Mouse (Mus musculus) heart, embryonic 10.5 days (tissue): ENCODE results near the gene Dact3. TPM values are rescaled to one million over a fixed set of nuclear protein-coding genes. Genes with fewer than 3 reads are reported as not detected.
A peak's percentile ranks its signal among the peaks of the same experiment; 100 is the strongest.

Experiments
- DNase-seq: peaks from one replicate; pipeline ENCODE4 v3.0.0-alpha.2; 2017; ENCODE audit warnings: low spot score
- H3K27ac ChIP-seq: fragments of 300-500 bp; sonication (generic); 2 replicates; pipeline ENCODE4 v1.5.1; 2016; ENCODE audit warnings: mild to moderate bottlenecking
- H3K27me3 ChIP-seq: fragments of 300-500 bp; sonication (generic); 2 replicates; pipeline ENCODE4 v1.6.1; 2016; ENCODE audit warnings: mild to moderate bottlenecking; ENCODE audit not compliant: poor library complexity, insufficient read depth, severe bottlenecking
- H3K36me3 ChIP-seq: fragments of 300-500 bp; sonication (generic); 2 replicates; pipeline ENCODE4 v1.6.1; 2016; ENCODE audit warnings: mild to moderate bottlenecking, moderate library complexity
- H3K4me1 ChIP-seq: fragments of 300-500 bp; sonication (generic); 2 replicates; pipeline ENCODE4 v1.6.1; 2016; ENCODE audit warnings: mild to moderate bottlenecking
- H3K4me3 ChIP-seq: fragments of 300-500 bp; sonication (generic); 2 replicates; pipeline ENCODE4 v1.5.1; 2016; ENCODE audit warnings: mild to moderate bottlenecking, moderate library complexity
- H3K9me3 ChIP-seq: fragments of 300-500 bp; sonication (generic); 2 replicates; pipeline ENCODE4 v1.6.1; 2016; ENCODE audit warnings: mild to moderate bottlenecking, moderate library complexity
- WGBS: fragments of 180-500 bp; shearing (Covaris S2); methylation state at CpG from one replicate; pipeline ENCODE4 v1.1.7; 2016; 5-methylcytosine and 5-hydroxymethylcytosine counted together
- polyA plus RNA-seq: library from polyadenylated mRNA; unstranded; fragments of >200 nt; fragmentation: Nextera tagmentation; extraction: Ambion mirVana; gene quantifications from 2 replicates; pipeline ENCODE4 v1.2.1, GENCODE M21; 2016

The Dact3 gene
- polyA plus RNA-seq, 1 experiment from 2014 or later: 7.2 TPM

DNA sequence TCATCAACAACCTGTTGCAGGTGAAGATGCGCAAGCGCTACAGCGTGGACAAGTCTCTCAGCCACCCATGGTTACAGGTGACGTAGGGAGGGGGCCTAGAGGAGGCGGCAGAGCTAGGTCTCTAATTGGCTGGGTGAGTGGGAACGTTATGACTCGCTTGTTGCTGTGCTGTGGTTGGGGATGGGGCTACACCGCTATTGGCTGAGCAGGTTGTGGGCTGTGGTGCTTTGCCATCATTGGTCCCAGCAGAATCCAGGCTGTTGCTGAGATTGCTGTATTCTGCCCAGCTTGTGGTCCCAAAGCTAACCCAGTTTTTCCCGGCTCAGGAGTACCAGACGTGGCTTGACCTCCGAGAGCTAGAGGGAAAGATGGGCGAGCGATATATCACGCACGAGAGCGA is 5.6 kb upstream of the Dact3 start:
- H3K27me3 ChIP-seq: no peaks in the 10 kb centered on the region
- no peaks in the 10 kb centered on the region for H3K9me3 ChIP-seq
- 38% methylated on average over 16 of the region's 16 CpGs for WGBS
- H3K36me3 ChIP-seq: peaks cover 58% of the 10 kb centered on the region
- DNase-seq: no peak
- peaks cover 6% of the 10 kb centered on the region; the same call in 1 of the 2 replicates for H3K4me1 ChIP-seq
- no peak overlapping the region for H3K27ac ChIP-seq
- H3K4me3 ChIP-seq: 0 out of 2 replicates have a peak overlapping the region, but pooled peaks have one; percentile 24

DNA sequence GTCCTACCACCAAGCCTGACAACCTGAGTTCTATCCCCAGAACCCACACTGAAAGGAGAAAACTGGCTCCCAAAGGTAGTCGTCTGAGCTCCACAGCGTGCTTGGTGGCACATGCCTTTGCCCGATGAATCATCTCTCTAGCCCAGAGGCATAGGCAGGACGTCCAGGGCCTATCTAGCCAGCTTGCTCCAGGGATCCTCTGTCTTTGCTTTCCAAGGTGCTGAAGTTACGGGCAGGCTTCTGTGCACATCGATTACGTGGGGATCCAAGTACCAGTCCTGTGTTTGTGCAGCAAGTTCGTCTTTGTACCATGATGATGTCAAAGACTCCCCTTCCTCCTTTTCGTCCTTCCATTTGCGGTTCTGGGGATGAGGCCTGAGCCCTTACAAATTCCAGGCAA is 3.5 kb upstream of the Dact3 start:
- H3K27me3 ChIP-seq: no peaks in the 10 kb centered on the region
- WGBS: 79% methylated on average over 10 of the region's 10 CpGs
- H3K4me3 ChIP-seq: no peak overlapping the region
- peaks cover 37% of the 10 kb centered on the region for H3K36me3 ChIP-seq
- H3K9me3 ChIP-seq: no peaks in the 10 kb centered on the region
- H3K27ac ChIP-seq: no peak overlapping the region
- H3K4me1 ChIP-seq: peaks cover 9% of the 10 kb centered on the region
- no peak for DNase-seq

GRCm38 (mm10) chr7:16872478-16872877 is 2.6 kb upstream of the Dact3 start:
- DNase-seq: no peak
- Histone ChIP-seq H3K27me3 (no peaks in the 10 kb centered on the region), H3K9me3 (no peaks in the 10 kb centered on the region), H3K4me1 (peaks cover 17% of the 10 kb centered on the region), H3K4me3 (no peak overlapping the region), H3K27ac (no peak overlapping the region), H3K36me3 (peaks cover 30% of the 10 kb centered on the region)
- 87% methylated on average over 9 of the region's 9 CpGs for WGBS

DNA sequence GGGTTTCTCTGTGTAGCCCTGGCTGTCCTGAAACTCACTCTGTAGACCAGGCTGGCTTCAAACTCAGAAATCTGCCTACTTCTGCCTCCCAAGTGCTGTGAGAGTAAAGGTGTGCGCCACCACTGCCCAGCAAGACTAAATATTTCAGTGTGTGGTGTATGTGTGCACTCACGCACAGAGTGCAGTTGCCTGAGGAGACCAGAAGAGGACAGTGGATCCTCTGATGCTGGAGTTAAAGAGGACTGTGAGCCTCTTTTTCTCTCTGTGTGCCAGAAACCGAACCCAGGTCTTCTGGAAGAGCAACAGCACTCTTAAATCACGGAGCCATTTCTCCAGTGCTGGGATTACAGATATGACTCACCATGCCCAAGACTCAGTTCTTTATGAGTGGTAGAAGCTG is 1.7 kb upstream of the Dact3 start:
- DNase-seq: no peak
- H3K27me3 ChIP-seq: no peaks in the 10 kb centered on the region
- peaks cover 32% of the 10 kb centered on the region for H3K36me3 ChIP-seq
- H3K4me3 ChIP-seq: no peak overlapping the region
- H3K9me3 ChIP-seq: no peaks in the 10 kb centered on the region
- 86% methylated on average over 4 of the region's 4 CpGs for WGBS
- no peak overlapping the region for H3K27ac ChIP-seq
- peaks cover 17% of the 10 kb centered on the region for H3K4me1 ChIP-seq

DNA sequence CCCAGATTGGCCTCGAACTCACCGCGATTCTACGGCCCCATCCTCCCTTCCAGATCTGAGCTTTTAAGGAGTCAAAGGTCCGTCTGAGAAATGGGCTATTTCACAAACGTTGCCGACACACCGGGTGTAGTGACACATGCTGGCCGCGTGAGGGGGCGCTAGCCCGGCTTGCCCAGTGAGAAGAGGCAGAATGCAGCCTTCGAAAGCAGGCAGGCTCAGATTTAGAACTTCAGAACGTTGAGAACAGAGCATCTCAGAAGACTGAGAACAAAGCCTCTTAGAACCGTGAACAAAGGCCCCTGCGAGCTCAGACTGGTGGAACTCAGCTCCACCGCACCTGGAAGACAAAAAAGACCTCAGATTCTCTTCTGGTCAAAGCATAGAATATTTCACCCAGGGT is 927 bp upstream of the Dact3 start:
- 5% methylated on average over 17 of the region's 17 CpGs for WGBS
- Histone ChIP-seq H3K9me3 (no peaks in the 10 kb centered on the region), H3K4me3 (peak overlapping the region; percentile 84)

GRCm38 (mm10) chr7:16874756-16875309 is 284 bp upstream of the Dact3 start:
- Histone ChIP-seq H3K4me3 (peak overlapping the region; percentile 84), H3K36me3 (peaks cover 40% of the 10 kb centered on the region), H3K27ac (peak overlapping the region; percentile 96), H3K4me1 (peaks cover 15% of the 10 kb centered on the region), H3K27me3 (no peaks in the 10 kb centered on the region), H3K9me3 (no peaks in the 10 kb centered on the region)
- under 1% methylated on average over 33 of the region's 33 CpGs for WGBS
- DNase-seq: peak; percentile 100

More for the DNA sequence above, 927 bp upstream of the Dact3 start:
- Histone ChIP-seq H3K36me3 (peaks cover 37% of the 10 kb centered on the region), H3K27ac (peak overlapping the region; percentile 82), H3K27me3 (no peaks in the 10 kb centered on the region), H3K4me1 (peaks cover 16% of the 10 kb centered on the region)
- DNase-seq: peak; percentile 89

DNA sequence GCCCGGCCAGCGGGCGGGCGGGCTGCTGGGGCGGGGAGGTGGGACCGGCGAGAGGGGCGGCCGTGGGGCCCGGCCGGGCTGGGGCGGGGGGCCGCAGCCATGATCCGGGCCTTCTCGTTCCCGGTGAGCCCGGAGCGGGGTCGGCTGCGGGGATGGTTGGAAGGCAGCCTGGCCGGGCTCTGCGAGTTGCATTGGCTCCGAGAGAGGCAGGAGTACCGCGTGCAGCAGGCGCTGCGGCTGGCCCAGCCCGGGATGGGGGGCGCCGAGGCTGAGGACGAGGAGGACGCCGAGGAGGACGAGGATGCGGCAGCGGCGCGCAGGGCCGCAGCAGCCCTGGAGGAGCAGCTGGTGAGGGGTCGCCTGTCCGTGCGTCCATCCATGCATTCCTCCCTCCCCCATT is 209 bp downstream of the Dact3 start:
- under 1% methylated on average over 36 of the region's 42 CpGs for WGBS
- Histone ChIP-seq H3K4me1 (peaks cover 20% of the 10 kb centered on the region), H3K36me3 (peaks cover 40% of the 10 kb centered on the region), H3K27me3 (no peaks in the 10 kb centered on the region), H3K27ac (peak overlapping the region; percentile 96), H3K9me3 (no peaks in the 10 kb centered on the region), H3K4me3 (peak overlapping the region; percentile 84)
- no peak for DNase-seq

GRCm38 (mm10) chr7:16876006-16876405 is 889 bp downstream of the Dact3 start:
- H3K4me1 ChIP-seq: peaks cover 27% of the 10 kb centered on the region
- peak overlapping the region; percentile 96 for H3K27ac ChIP-seq
- peak overlapping the region; percentile 84 for H3K4me3 ChIP-seq
- DNase-seq: no peak
- no peaks in the 10 kb centered on the region for H3K9me3 ChIP-seq
- peaks cover 35% of the 10 kb centered on the region for H3K36me3 ChIP-seq
- WGBS: 5% methylated on average over 11 of the region's 11 CpGs
- no peaks in the 10 kb centered on the region for H3K27me3 ChIP-seq

DNA sequence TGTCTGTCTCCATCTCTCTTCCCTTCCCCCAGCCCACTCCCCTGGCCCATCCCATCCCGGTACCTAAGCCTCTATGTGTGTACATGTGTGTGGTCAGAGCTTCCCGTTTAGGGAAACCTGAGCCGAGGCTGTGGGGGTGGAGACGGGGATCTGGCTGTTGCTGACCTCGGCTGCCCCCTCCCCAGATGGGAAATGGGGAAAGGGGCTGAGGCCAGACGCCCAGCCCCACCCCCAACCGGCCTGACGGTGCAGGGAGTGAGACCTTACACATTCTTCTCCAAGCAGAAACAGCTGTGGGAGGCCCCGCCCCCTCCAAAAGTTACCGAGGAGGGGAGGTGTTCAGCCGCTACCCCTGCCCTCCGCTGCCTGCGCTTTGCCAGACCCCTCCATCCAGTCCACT is 1.5 kb downstream of the Dact3 start:
- Histone ChIP-seq H3K4me1 (peaks cover 30% of the 10 kb centered on the region), H3K9me3 (no peaks in the 10 kb centered on the region), H3K4me3 (peak overlapping the region; percentile 84), H3K27me3 (no peaks in the 10 kb centered on the region), H3K27ac (peak overlapping the region; percentile 96), H3K36me3 (peaks cover 35% of the 10 kb centered on the region)
- DNase-seq: peak; percentile 85
- 4% methylated on average over 13 of the region's 13 CpGs for WGBS

GRCm38 (mm10) chr7:16877717-16878116 is 2.6 kb downstream of the Dact3 start:
- H3K27ac ChIP-seq: no peak overlapping the region
- H3K4me1 ChIP-seq: peaks cover 38% of the 10 kb centered on the region
- H3K36me3 ChIP-seq: peaks cover 38% of the 10 kb centered on the region
- H3K4me3 ChIP-seq: no peak overlapping the region
- no peaks in the 10 kb centered on the region for H3K9me3 ChIP-seq
- DNase-seq: no peak
- no peaks in the 10 kb centered on the region for H3K27me3 ChIP-seq
- WGBS: 73% methylated on average over 3 of the region's 3 CpGs

DNA sequence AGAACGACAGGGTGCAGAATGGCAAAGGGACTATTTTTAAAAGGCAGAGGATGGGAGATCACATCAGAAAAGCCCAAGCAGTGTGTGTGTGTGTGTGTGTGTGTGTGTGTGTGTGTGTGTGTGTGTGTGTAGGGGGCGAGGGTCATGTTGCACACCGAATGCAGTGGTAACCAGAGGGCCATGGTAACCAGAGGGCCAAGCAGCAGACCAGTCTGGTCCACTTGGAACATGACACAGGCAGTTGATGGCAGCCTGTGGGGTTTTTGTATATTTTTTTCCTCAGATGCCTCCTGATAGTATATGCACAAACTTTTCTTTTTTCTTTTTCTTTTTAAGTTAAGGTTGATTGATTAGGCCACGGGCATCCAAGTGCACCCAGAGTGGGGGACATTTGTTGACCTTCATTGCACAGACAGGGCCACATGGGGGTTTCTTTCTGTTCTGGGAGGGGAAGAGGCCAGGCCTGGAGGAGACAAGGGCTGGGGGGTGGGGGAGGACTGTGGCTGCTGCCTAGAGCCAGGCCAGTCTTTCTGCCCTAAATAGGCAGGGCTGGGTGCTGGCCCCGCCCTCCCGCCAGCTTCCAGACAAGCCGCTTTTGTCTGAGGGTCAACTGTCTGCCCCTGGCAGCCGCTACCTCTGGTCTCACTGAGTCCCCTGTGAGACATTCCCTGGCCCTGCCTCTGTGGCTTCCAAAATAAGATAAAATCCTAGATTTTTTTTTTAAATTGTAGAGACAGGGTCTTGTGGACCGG is 4.9 kb downstream of the Dact3 start:
- Histone ChIP-seq H3K27ac (peak overlapping the region; percentile 90), H3K27me3 (peaks cover 11% of the 10 kb centered on the region), H3K36me3 (peaks cover 60% of the 10 kb centered on the region), H3K9me3 (peaks cover under 1% of the 10 kb centered on the region; the same call in 1 of the 2 replicates), H3K4me3 (no peak overlapping the region), H3K4me1 (peaks cover 47% of the 10 kb centered on the region)
- 14% methylated on average over 9 of the region's 9 CpGs for WGBS
- peak; percentile 94 for DNase-seq

- Histone ChIP-seq H3K27ac (peak overlapping the region; percentile 90), H3K27me3 (peaks cover 18% of the 10 kb centered on the region), H3K4me1 (peaks cover 53% of the 10 kb centered on the region), H3K9me3 (peaks cover 6% of the 10 kb centered on the region), H3K36me3 (peaks cover 67% of the 10 kb centered on the region), H3K4me3 (peak overlapping the region; percentile 19; the same call in 1 of the 2 replicates)
- DNase-seq: no peak
- WGBS: 25% methylated on average over 5 of the region's 5 CpGs
These were observed 5.5 kb downstream of the Dact3 start for GRCm38 (mm10) chr7:16880615-16881014.

- Histone ChIP-seq H3K9me3 (peaks cover 12% of the 10 kb centered on the region), H3K27me3 (peaks cover 31% of the 10 kb centered on the region), H3K4me1 (peaks cover 47% of the 10 kb centered on the region), H3K4me3 (0 out of 2 replicates have a peak overlapping the region, but pooled peaks have one; percentile 4), H3K27ac (peak overlapping the region; percentile 26; the same call in 1 of the 2 replicates), H3K36me3 (peaks cover 86% of the 10 kb centered on the region)
- DNase-seq: no peak
- WGBS: 88% methylated on average over 6 of the region's 6 CpGs
These were observed 8.0 kb downstream of the Dact3 start for GRCm38 (mm10) chr7:16883162-16883561.
